Mouse (Mus musculus) myocyte (in vitro differentiated cells): ENCODE results near the gene Ang. TPM values are rescaled to one million over a fixed set of nuclear protein-coding genes. Genes with fewer than 3 reads are reported as not detected.
A peak's percentile ranks its signal among the peaks of the same experiment; 100 is the strongest.

ENCODE experiments used
- H3K27me3 ChIP-seq: one replicate; pipeline ENCODE4 v1.6.1; 2011; ENCODE audit not compliant: control insufficient read depth, insufficient read depth, insufficient read length
- H3K36me3 ChIP-seq: one replicate; pipeline ENCODE4 v1.6.1; 2011; ENCODE audit not compliant: control insufficient read depth, insufficient read depth
- H3K4me2 ChIP-seq: one replicate; pipeline ENCODE4 v1.6.1; 2011; ENCODE audit warnings: low read depth, control low read depth
- H3K4me3 ChIP-seq: one replicate; pipeline ENCODE4 v1.5.1; 2011; ENCODE audit warnings: mild to moderate bottlenecking, control low read depth, moderate library complexity
- H3K79me2 ChIP-seq: one replicate; pipeline ENCODE4 v1.6.1; 2011; ENCODE audit not compliant: control insufficient read depth, insufficient read depth
- H3ac ChIP-seq: one replicate; pipeline ENCODE4 v1.6.1; 2011; ENCODE audit not compliant: control insufficient read depth, insufficient read length
- CEBPB ChIP-seq: IDR thresholded peaks from 2 replicates; pipeline ENCODE4 v1.6.1; 2011; ENCODE audit warnings: mild to moderate bottlenecking, moderate library complexity; ENCODE audit not compliant: poor library complexity, insufficient read depth, severe bottlenecking
- E2F4 ChIP-seq: IDR thresholded peaks from one replicate; pipeline ENCODE4 v1.6.1; 2011; ENCODE audit warnings: mild to moderate bottlenecking, control low read depth, moderate library complexity; ENCODE audit not compliant: insufficient read depth
- MAX ChIP-seq: IDR thresholded peaks from one replicate; pipeline ENCODE4 v1.6.1; 2011; ENCODE audit warnings: low read depth, mild to moderate bottlenecking, control low read depth
- MYOD1 ChIP-seq, 3 experiments: IDR thresholded peaks; one replicate each; pipeline ENCODE4 v1.6.1; 2011; ENCODE audit warnings: control low read depth in 2 of 3, low read depth in 2 of 3, mild to moderate bottlenecking in 2 of 3, moderate library complexity in 1 of 3; ENCODE audit not compliant: insufficient read length in 2 of 3, control insufficient read depth in 1 of 3
- MYOG ChIP-seq, 3 experiments: IDR thresholded peaks; one replicate each; pipeline ENCODE4 v1.6.1; 2011; ENCODE audit warnings: control low read depth in 2 of 3, low read depth in 2 of 3, mild to moderate bottlenecking in 2 of 3; ENCODE audit not compliant: insufficient read length in 2 of 3, control insufficient read depth in 1 of 3, insufficient read depth in 1 of 3
- POLR2A ChIP-seq: IDR thresholded peaks from one replicate; pipeline ENCODE4 v1.6.1; 2011; ENCODE audit warnings: low read depth, mild to moderate bottlenecking, control low read depth, moderate library complexity; ENCODE audit not compliant: insufficient read length
- POLR2AphosphoS2 ChIP-seq: IDR thresholded peaks from one replicate; pipeline ENCODE4 v1.6.1; 2011; ENCODE audit warnings: low read depth, control low read depth; ENCODE audit not compliant: insufficient read length
- REST ChIP-seq: IDR thresholded peaks from one replicate; pipeline ENCODE4 v1.6.1; 2011; ENCODE audit warnings: mild to moderate bottlenecking, control low read depth, moderate library complexity; ENCODE audit not compliant: insufficient read depth, insufficient read length
- SRF ChIP-seq: IDR thresholded peaks from one replicate; pipeline ENCODE4 v1.6.1; 2011; ENCODE audit warnings: low read depth; ENCODE audit not compliant: control insufficient read depth, insufficient read length
- TCF12 ChIP-seq: IDR thresholded peaks from one replicate; pipeline ENCODE4 v1.6.1; 2011; ENCODE audit warnings: mild to moderate bottlenecking, control low read depth; ENCODE audit not compliant: poor library complexity, insufficient read depth, severe bottlenecking
- TCF3 ChIP-seq: IDR thresholded peaks from one replicate; pipeline ENCODE4 v1.6.1; 2011; ENCODE audit warnings: low read depth, control low read depth; ENCODE audit not compliant: insufficient read length
- USF1 ChIP-seq: IDR thresholded peaks from one replicate; pipeline ENCODE4 v1.6.1; 2011; ENCODE audit warnings: low read depth, mild to moderate bottlenecking, control low read depth, moderate library complexity
- polyA plus RNA-seq: library from polyadenylated mRNA; unstranded; fragments of >200 nt; fragmentation: generic; extraction: Trizol; gene quantifications from one replicate; pipeline ENCODE4 v1.2.1, GENCODE M21; 2012; ENCODE audit warnings: missing spikeins

Ang gene
- polyA plus RNA-seq, 1 experiment: 1.3 TPM

DNA sequence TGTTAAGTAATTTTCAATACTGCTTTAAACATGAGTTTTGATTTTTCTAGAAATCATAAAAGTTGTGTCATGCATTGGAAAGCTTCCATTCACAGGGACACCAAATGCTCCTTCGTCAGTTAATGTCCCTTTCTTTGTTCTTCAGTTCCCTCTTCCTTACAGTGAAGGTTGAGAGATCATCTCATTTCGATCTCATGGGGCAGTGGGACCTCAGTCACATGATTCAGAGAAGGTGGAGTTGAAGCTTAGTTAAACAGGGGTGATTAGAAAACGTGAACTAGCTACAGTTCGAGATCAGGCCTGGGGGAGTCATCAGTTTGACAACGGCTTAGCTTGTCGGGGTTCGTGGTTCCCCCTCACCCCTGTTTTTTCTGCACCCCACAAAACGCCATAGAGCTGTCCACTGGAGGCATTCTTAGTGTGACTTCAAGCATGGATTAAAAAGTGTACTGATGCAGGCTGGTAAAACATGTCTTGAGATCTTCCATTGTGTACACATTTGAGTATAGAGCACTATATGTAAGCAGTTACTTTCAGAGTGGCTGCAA is 1.2 kb downstream of the Ang start:
- peak overlapping the region; percentile 91 for H3K4me2 ChIP-seq
- H3K79me2 ChIP-seq: no peaks in the 10 kb centered on the region
- TF ChIP-seq MAX (no peak), CEBPB (no peak), TCF12 (no peak), POLR2A (no peak), POLR2AphosphoS2 (no peak), MYOG (IDR thresholded peaks at IDR 0.05; ENCODE audit: control insufficient read depth in 1 of 3, insufficient read depth in 1 of 3, insufficient read length in 2 of 3, low read depth in 2 of 3) (no peak), USF1 (no peak), E2F4 (no peak), TCF3 (no peak), MYOD1 (IDR thresholded peaks at IDR 0.05; ENCODE audit: control insufficient read depth in 1 of 3, insufficient read length in 2 of 3, low read depth in 2 of 3) (no peak), SRF (no peak), REST (no peak)
- H3K4me3 ChIP-seq: peak overlapping the region; percentile 59
- no peak overlapping the region for H3ac ChIP-seq
- H3K36me3 ChIP-seq: no peaks in the 10 kb centered on the region
- H3K27me3 ChIP-seq: no peaks in the 10 kb centered on the region

DNA sequence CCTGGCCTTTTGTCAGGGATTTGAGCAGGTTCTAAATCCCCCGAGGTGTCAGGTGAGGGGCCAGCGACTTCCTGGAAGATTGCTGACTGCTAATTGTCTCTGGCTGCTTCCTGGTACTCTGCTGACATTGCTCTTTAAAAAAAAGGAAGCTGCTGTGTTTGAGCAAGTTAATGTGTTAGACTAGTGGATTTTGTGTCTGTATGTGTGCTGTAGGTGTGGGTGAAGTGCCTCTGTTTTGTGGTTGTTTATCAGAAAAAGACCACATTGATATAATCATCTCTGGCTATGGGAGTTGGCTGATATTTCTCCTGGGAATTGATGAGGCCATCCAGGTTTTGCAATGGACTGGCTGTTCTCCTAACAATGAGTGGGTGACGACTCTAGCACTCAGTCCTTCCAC is 2.5 kb downstream of the Ang start:
- TF ChIP-seq MYOG (IDR thresholded peaks at IDR 0.05; ENCODE audit: control insufficient read depth in 1 of 3, insufficient read depth in 1 of 3, insufficient read length in 2 of 3, low read depth in 2 of 3) (no peak), MAX (no peak), SRF (no peak), POLR2A (no peak), MYOD1 (IDR thresholded peaks at IDR 0.05; ENCODE audit: control insufficient read depth in 1 of 3, insufficient read length in 2 of 3, low read depth in 2 of 3) (no peak), E2F4 (no peak)
- no peaks in the 10 kb centered on the region for H3K79me2 ChIP-seq
- H3ac ChIP-seq: no peak overlapping the region
- no peak overlapping the region for H3K4me2 ChIP-seq
- H3K27me3 ChIP-seq: no peaks in the 10 kb centered on the region
- no peak overlapping the region for H3K4me3 ChIP-seq
- H3K36me3 ChIP-seq: no peaks in the 10 kb centered on the region

DNA sequence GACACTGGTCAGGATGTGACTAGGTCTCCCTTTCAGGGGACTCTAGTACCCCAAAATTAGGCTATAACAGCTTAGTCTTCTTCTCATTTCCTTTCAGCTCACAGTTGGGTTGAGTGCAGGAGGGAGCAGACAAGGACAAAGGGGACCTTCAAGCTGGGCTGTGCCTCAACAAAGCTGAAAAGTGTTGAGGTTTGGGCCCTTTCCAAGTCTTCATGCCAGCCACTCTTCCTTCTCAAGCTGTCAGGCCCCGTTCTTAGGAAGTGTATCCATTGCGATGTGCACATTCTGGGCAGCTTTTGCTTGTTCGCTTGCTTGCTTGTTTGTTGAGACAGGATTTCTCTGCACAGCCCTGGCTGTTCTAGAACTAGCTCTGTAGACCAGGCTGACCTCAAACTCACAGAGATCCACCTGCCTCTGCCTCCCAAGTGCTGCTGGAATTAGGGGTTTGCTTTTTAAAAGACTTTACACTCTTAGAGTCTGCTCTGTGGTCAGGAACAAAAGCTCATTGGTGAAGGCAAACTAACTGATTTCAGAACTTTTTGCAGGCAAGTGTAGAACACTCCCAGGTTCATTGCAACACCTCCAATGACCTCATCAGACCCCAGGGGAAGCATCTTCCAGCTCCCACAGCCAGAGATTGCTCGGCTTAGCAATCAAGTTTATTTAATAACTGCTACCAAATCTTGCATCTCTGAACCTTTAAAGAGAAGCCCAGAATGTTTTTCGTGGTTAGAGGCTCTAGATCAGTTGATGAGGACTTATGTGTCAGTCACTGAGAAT is 3.3 kb downstream of the Ang start:
- no peaks in the 10 kb centered on the region for H3K27me3 ChIP-seq

DNA sequence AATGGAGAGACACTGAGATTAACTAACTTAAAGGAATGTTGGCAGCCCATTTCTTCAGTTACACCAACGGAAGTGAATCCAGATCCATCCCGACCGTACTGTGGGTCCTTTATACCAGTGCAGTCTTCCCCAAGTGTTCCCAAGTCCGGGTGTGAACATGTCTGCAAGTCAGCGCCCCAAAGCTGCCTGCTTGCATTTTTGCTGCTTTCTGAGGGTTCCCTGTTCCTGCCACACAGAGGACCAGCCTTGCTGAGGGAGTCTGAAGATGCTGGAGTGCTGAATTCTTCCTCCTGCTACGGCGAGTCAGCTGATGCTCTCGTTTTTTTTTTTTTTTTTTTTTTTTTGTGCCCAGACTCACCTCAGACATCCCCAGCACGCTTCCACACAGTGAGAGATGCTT is 4.0 kb downstream of the Ang start:
- no peak overlapping the region for H3ac ChIP-seq
- H3K4me3 ChIP-seq: no peak overlapping the region
- H3K27me3 ChIP-seq: no peaks in the 10 kb centered on the region
- H3K36me3 ChIP-seq: no peaks in the 10 kb centered on the region
- TF ChIP-seq CEBPB (no peak), E2F4 (no peak), SRF (no peak), MYOG (IDR thresholded peaks at IDR 0.05; ENCODE audit: control insufficient read depth in 1 of 3, insufficient read depth in 1 of 3, insufficient read length in 2 of 3, low read depth in 2 of 3) (no peak), TCF3 (no peak), POLR2A (no peak), POLR2AphosphoS2 (no peak), USF1 (no peak), MAX (no peak), TCF12 (no peak), MYOD1 (IDR thresholded peaks at IDR 0.05; ENCODE audit: control insufficient read depth in 1 of 3, insufficient read length in 2 of 3, low read depth in 2 of 3) (no peak), REST (no peak)
- H3K79me2 ChIP-seq: no peaks in the 10 kb centered on the region
- no peak overlapping the region for H3K4me2 ChIP-seq

More for the DNA sequence above, 3.3 kb downstream of the Ang start:
- Histone ChIP-seq H3ac (no peak overlapping the region), H3K79me2 (no peaks in the 10 kb centered on the region), H3K4me3 (no peak overlapping the region), H3K4me2 (no peak overlapping the region), H3K36me3 (no peaks in the 10 kb centered on the region)
- TF ChIP-seq MYOD1 (IDR thresholded peaks at IDR 0.05; ENCODE audit: control insufficient read depth in 1 of 3, insufficient read length in 2 of 3, low read depth in 2 of 3) (no peak), POLR2AphosphoS2 (no peak), TCF12 (no peak), MYOG (IDR thresholded peaks at IDR 0.05; ENCODE audit: control insufficient read depth in 1 of 3, insufficient read depth in 1 of 3, insufficient read length in 2 of 3, low read depth in 2 of 3) (no peak), REST (no peak), MAX (no peak), SRF (no peak), USF1 (no peak), POLR2A (no peak), CEBPB (no peak), TCF3 (no peak), E2F4 (no peak)
